Mouse (Mus musculus) left cerebral cortex, postnatal 14 days (tissue): ENCODE measurements around the gene Abhd15. TPM values are rescaled to one million over a fixed set of nuclear protein-coding genes. Genes with fewer than 3 reads are reported as not detected.

Experiments
- DNase-seq, 2 experiments: peaks; one replicate each; pipeline ENCODE4 v3.0.0; 2021 to 2022; ENCODE audit warnings: low spot score in 2 of 2, mixed read lengths in 1 of 2
- intact Hi-C: fragments of 180-260 bp; cut with DNase I; formaldehyde crosslinking; loops from one replicate; pipeline ENCODE4 v1.15.1; 2025
- long read RNA-seq, 2 experiments: library from polyadenylated mRNA; stranded (forward); transcript quantifications; one replicate each; pipeline ENCODE4 v2.0.0; 2021
- total RNA-seq, 2 experiments: library from RNA; stranded (reverse); gene quantifications; 2 replicates each; pipeline ENCODE4 v1.2.3; 2021

Abhd15 gene
- total RNA-seq, result 1 to 10 TPM; 1.6 to 1.7 TPM
- long read RNA-seq, experiment 1, partial matches to known transcripts, result 0 of 15 reads
- long read RNA-seq, experiment 1, other reads (novel, unspliced or antisense), result 15 of 15 reads
- long read RNA-seq, experiment 2, partial matches to known transcripts, result 0 of 17 reads
- long read RNA-seq, experiment 2, other reads (novel, unspliced or antisense), result 16 of 17 reads

- peak in 1 of 2 experiments; percentile 68 for DNase-seq
- intact Hi-C loops, result no loop called here
Observed at GRCm38 (mm10) chr11:77514832-77515636, at the start of gene Abhd15. Gene Abhd15 (plus strand): TSS chr11:77515121.

- DNase-seq, result no peak
- intact Hi-C loops, result no loop called here
Observed at GRCm38 (mm10) chr11:77466544-77466943, 48.4 kb upstream of the Abhd15 start.

GRCm38 (mm10) chr11:77467157-77467556, 47.8 kb upstream of the Abhd15 start:
- peak; percentile 64 to 70 for DNase-seq
- intact Hi-C loops, result no loop called here

- DNase-seq, result peak; percentile 82 to 93
Observed at GRCm38 (mm10) chr11:77467784-77468183, 47.1 kb upstream of the Abhd15 start.

GRCm38 (mm10) chr11:77468397-77468796, 46.5 kb upstream of the Abhd15 start:
- intact Hi-C loops, result no loop called here

More at GRCm38 (mm10) chr11:77467784-77468183, 47.1 kb upstream of the Abhd15 start:
- intact Hi-C loops, result no loop called here

GRCm38 (mm10) chr11:77471407-77471806, 43.5 kb upstream of the Abhd15 start:
- DNase-seq, result no peak
- intact Hi-C loops, result no loop called here

More at GRCm38 (mm10) chr11:77468397-77468796, 46.5 kb upstream of the Abhd15 start:
- DNase-seq, result no peak

GRCm38 (mm10) chr11:77472775-77473174, 42.1 kb upstream of the Abhd15 start:
- DNase-seq, result no peak
- intact Hi-C loops, result no loop called here

- no peak for DNase-seq
- intact Hi-C loops, result no loop called here
Observed at GRCm38 (mm10) chr11:77476216-77476615, 38.7 kb upstream of the Abhd15 start.

GRCm38 (mm10) chr11:77476895-77477294, 38.0 kb upstream of the Abhd15 start:
- no peak for DNase-seq
- intact Hi-C loops, result no loop called here

GRCm38 (mm10) chr11:77483043-77483442, 31.9 kb upstream of the Abhd15 start:
- intact Hi-C loops, result no loop called here
- DNase-seq, result no peak

- intact Hi-C loops, result no loop called here
- DNase-seq, result no peak
Observed at GRCm38 (mm10) chr11:77483510-77484255, 31.2 kb upstream of the Abhd15 start.

GRCm38 (mm10) chr11:77485229-77485628, 29.7 kb upstream of the Abhd15 start:
- DNase-seq, result no peak
- intact Hi-C loops, result no loop called here

GRCm38 (mm10) chr11:77486798-77487197, 28.1 kb upstream of the Abhd15 start:
- DNase-seq, result peak; percentile 51 to 66
- intact Hi-C loops, result no loop called here

GRCm38 (mm10) chr11:77488771-77489581, 25.9 kb upstream of the Abhd15 start:
- DNase-seq, result no peak
- intact Hi-C loops, result no loop called here

- intact Hi-C loops, result loop anchor here (5.0 kb wide), 1 partner anchor 138 kb away; no protein-coding TSS in a partner anchor
- DNase-seq, result peak in 1 of 2 experiments; percentile 80
Observed at GRCm38 (mm10) chr11:77489591-77490235, 25.2 kb upstream of the Abhd15 start, which contains the start of gene Ankrd13b. Gene Ankrd13b (minus strand): TSS chr11:77489678.

- peak in 1 of 2 experiments; percentile 40 for DNase-seq
- intact Hi-C loops, result loop anchor here (5.0 kb wide), 1 partner anchor 137 kb away; no protein-coding TSS in a partner anchor
Observed at GRCm38 (mm10) chr11:77490451-77490850, 24.5 kb upstream of the Abhd15 start.

- intact Hi-C loops, result loop anchor here (5.0 kb wide), 1 partner anchor 136 kb away; no protein-coding TSS in a partner anchor
- DNase-seq, result peak; percentile 94 to 96
Observed at GRCm38 (mm10) chr11:77491123-77491501, 23.8 kb upstream of the Abhd15 start.

GRCm38 (mm10) chr11:77491502-77492291, 23.2 kb upstream of the Abhd15 start:
- intact Hi-C loops, result loop anchor here (5.0 kb wide), 1 partner anchor 136 kb away; no protein-coding TSS in a partner anchor
- peak; percentile 62 to 78 for DNase-seq
